Mouse (Mus musculus) lung, adult 18-20 months (tissue): Measurements from ENCODE around the gene Sh3pxd2a.

ENCODE experiments used
- DNase-seq, 2 experiments: peaks; one replicate each; pipeline ENCODE4 v3.0.0; 2022; ENCODE audit warnings: mixed read lengths in 2 of 2

The Sh3pxd2a gene

GRCm38 (mm10) chr19:47464304-47465241 is at the start of gene Sh3pxd2a:
Gene Sh3pxd2a (minus strand): TSS chr19:47464401.
- DNase-seq, result peak; percentile 62 to 73

GRCm38 (mm10) chr19:47513618-47513897 is 49.4 kb upstream of the Sh3pxd2a start:
- no peak for DNase-seq

- peak; percentile 45 to 71 for DNase-seq
Measured at GRCm38 (mm10) chr19:47512794-47513617, 48.8 kb upstream of the Sh3pxd2a start.

GRCm38 (mm10) chr19:47511958-47512357 is 47.8 kb upstream of the Sh3pxd2a start:
- DNase-seq, result peak; percentile 46 to 52

GRCm38 (mm10) chr19:47511294-47511675 is 47.1 kb upstream of the Sh3pxd2a start:
- DNase-seq, result no peak

GRCm38 (mm10) chr19:47510473-47511293 is 46.5 kb upstream of the Sh3pxd2a start:
- DNase-seq, result peak; percentile 52 to 69

GRCm38 (mm10) chr19:47510135-47510472 is 45.9 kb upstream of the Sh3pxd2a start:
- peak in 1 of 2 experiments; percentile 30 for DNase-seq

- DNase-seq, result peak; percentile 69 to 81
Measured at GRCm38 (mm10) chr19:47508771-47509281, 44.6 kb upstream of the Sh3pxd2a start.

GRCm38 (mm10) chr19:47508191-47508590 is 44.0 kb upstream of the Sh3pxd2a start:
- DNase-seq, result no peak

GRCm38 (mm10) chr19:47507128-47508121 is 43.2 kb upstream of the Sh3pxd2a start:
- peak; percentile 56 to 73 for DNase-seq

GRCm38 (mm10) chr19:47503625-47504024 is 39.4 kb upstream of the Sh3pxd2a start:
- DNase-seq, result no peak

- DNase-seq, result no peak
Measured at GRCm38 (mm10) chr19:47502563-47502962, 38.4 kb upstream of the Sh3pxd2a start.

- DNase-seq, result no peak
Measured at GRCm38 (mm10) chr19:47500389-47501011, 36.3 kb upstream of the Sh3pxd2a start.

GRCm38 (mm10) chr19:47499841-47500240 is 35.6 kb upstream of the Sh3pxd2a start:
- DNase-seq, result no peak

GRCm38 (mm10) chr19:47498942-47499341 is 34.7 kb upstream of the Sh3pxd2a start:
- DNase-seq, result no peak

- no peak for DNase-seq
Measured at GRCm38 (mm10) chr19:47497736-47498135, 33.5 kb upstream of the Sh3pxd2a start.

- DNase-seq, result no peak
Measured at GRCm38 (mm10) chr19:47497313-47497712, 33.1 kb upstream of the Sh3pxd2a start.

- no peak for DNase-seq
Measured at GRCm38 (mm10) chr19:47493017-47493997, 29.1 kb upstream of the Sh3pxd2a start.

GRCm38 (mm10) chr19:47492422-47492821 is 28.2 kb upstream of the Sh3pxd2a start:
- no peak for DNase-seq

- no peak for DNase-seq
Measured at GRCm38 (mm10) chr19:47491853-47492252, 27.7 kb upstream of the Sh3pxd2a start.
